Mouse (Mus musculus) hindbrain, embryonic 12.5 days (tissue): ENCODE results near the gene Vill. TPM values are rescaled to one million over a fixed set of nuclear protein-coding genes. Genes with fewer than 3 reads are reported as not detected.

Source experiments
- ATAC-seq: fragments of 200-750 bp; cut with Nextera tagmentation; 2 replicates; pipeline ENCODE4 v1.8.0; 2017; ENCODE audit warnings: moderate TSS enrichment; ENCODE audit not compliant: low FRiP score
- H3K27ac ChIP-seq: fragments of 300-500 bp; sonication (generic); 2 replicates; pipeline ENCODE4 v1.5.1; 2016; ENCODE audit warnings: mild to moderate bottlenecking
- H3K27me3 ChIP-seq: fragments of 300-500 bp; sonication (generic); 2 replicates; pipeline ENCODE4 v1.6.1; 2016; ENCODE audit warnings: mild to moderate bottlenecking
- H3K36me3 ChIP-seq: fragments of 300-500 bp; sonication (generic); 2 replicates; pipeline ENCODE4 v1.6.1; 2016; ENCODE audit warnings: mild to moderate bottlenecking
- H3K4me1 ChIP-seq: fragments of 300-500 bp; sonication (generic); 2 replicates; pipeline ENCODE4 v1.6.1; 2016
- H3K4me2 ChIP-seq: fragments of 300-500 bp; sonication (generic); replicated peaks from 2 replicates; pipeline ENCODE4 v1.6.1; 2016; ENCODE audit warnings: mild to moderate bottlenecking
- H3K4me3 ChIP-seq: fragments of 300-500 bp; sonication (generic); 2 replicates; pipeline ENCODE4 v1.5.1; 2016; ENCODE audit warnings: mild to moderate bottlenecking
- H3K9ac ChIP-seq: fragments of 300-500 bp; sonication (generic); 2 replicates; pipeline ENCODE4 v1.6.1; 2016; ENCODE audit warnings: mild to moderate bottlenecking, moderate library complexity
- H3K9me3 ChIP-seq: fragments of 300-500 bp; sonication (generic); replicated peaks from 2 replicates; pipeline ENCODE4 v1.6.1; 2016; ENCODE audit warnings: mild to moderate bottlenecking
- WGBS: fragments of 180-500 bp; shearing (Covaris S2); methylation state at CpG from one replicate; pipeline ENCODE4 v1.1.7; 2016; 5-methylcytosine and 5-hydroxymethylcytosine counted together
- polyA plus RNA-seq: library from polyadenylated mRNA; unstranded; fragments of >200 nt; fragmentation: Nextera tagmentation; extraction: Ambion mirVana; gene quantifications from 2 replicates; pipeline ENCODE4 v1.2.1, GENCODE M21; 2016

Gene Vill
- polyA plus RNA-seq, 1 experiment from 2014 or later, result 14.9 TPM

- WGBS, result 44% methylated on average over 7 of the region's 7 CpGs
- no peak overlapping the region for H3K4me2 ChIP-seq
- H3K36me3 ChIP-seq, result 0 out of 2 replicates have a peak, but pooled peaks cover 2% of the 10 kb centered on the region
- no peaks in the 10 kb centered on the region for H3K9me3 ChIP-seq
- peaks cover 22% of the 10 kb centered on the region; the same call in 1 of the 2 replicates for H3K27me3 ChIP-seq
- H3K4me3 ChIP-seq, result no peak overlapping the region
- peaks cover 66% of the 10 kb centered on the region for H3K4me1 ChIP-seq
- H3K9ac ChIP-seq, result no peak overlapping the region
- peak overlapping the region; percentile 23; the same call in 1 of the 2 replicates for H3K27ac ChIP-seq
- no peak for ATAC-seq
Measured at GRCm38 (mm10) chr9:119089437-119089836, 36.9 kb downstream of the Vill start.

DNA sequence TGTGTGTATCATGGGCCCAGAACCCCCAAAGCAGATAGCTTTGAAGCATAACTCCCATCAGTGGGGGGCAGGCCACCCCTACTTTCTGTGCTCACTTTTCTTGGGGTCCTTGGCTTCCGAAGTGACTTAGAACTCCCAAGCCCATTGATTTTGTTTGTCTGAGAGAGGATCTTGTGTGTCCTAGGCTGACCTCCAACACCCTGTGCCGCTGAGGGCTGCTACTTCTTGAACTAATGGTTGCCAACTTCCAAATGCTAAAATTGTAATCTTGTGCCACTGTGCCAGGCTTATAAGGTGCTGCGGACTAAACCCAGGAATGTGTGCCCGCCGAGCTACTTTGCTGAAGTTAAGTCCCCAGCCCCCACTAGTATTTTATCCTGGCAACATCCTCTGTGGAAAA, 37.9 kb downstream of the Vill start:
- H3K9ac ChIP-seq, result no peak overlapping the region
- no peaks in the 10 kb centered on the region for H3K9me3 ChIP-seq
- no peak for ATAC-seq
- no peak overlapping the region for H3K4me3 ChIP-seq
- 89% methylated on average over 5 of the region's 5 CpGs for WGBS
- peaks cover 62% of the 10 kb centered on the region for H3K4me1 ChIP-seq
- peaks cover 30% of the 10 kb centered on the region; the same call in 1 of the 2 replicates for H3K27me3 ChIP-seq
- no peak overlapping the region for H3K27ac ChIP-seq
- no peak overlapping the region for H3K4me2 ChIP-seq
- H3K36me3 ChIP-seq, result no peaks in the 10 kb centered on the region

GRCm38 (mm10) chr9:119091581-119092310, 39.2 kb downstream of the Vill start:
- H3K4me2 ChIP-seq, result peak overlapping the region; percentile 81
- no peak for ATAC-seq
- no peak overlapping the region for H3K27ac ChIP-seq
- WGBS, result 65% methylated on average over 12 of the region's 12 CpGs
- H3K9me3 ChIP-seq, result no peaks in the 10 kb centered on the region
- no peaks in the 10 kb centered on the region for H3K36me3 ChIP-seq
- peaks cover 54% of the 10 kb centered on the region for H3K4me1 ChIP-seq
- peaks cover 33% of the 10 kb centered on the region; the same call in 1 of the 2 replicates for H3K27me3 ChIP-seq
- H3K4me3 ChIP-seq, result peak overlapping the region; percentile 55
- H3K9ac ChIP-seq, result peak overlapping the region; percentile 69

DNA sequence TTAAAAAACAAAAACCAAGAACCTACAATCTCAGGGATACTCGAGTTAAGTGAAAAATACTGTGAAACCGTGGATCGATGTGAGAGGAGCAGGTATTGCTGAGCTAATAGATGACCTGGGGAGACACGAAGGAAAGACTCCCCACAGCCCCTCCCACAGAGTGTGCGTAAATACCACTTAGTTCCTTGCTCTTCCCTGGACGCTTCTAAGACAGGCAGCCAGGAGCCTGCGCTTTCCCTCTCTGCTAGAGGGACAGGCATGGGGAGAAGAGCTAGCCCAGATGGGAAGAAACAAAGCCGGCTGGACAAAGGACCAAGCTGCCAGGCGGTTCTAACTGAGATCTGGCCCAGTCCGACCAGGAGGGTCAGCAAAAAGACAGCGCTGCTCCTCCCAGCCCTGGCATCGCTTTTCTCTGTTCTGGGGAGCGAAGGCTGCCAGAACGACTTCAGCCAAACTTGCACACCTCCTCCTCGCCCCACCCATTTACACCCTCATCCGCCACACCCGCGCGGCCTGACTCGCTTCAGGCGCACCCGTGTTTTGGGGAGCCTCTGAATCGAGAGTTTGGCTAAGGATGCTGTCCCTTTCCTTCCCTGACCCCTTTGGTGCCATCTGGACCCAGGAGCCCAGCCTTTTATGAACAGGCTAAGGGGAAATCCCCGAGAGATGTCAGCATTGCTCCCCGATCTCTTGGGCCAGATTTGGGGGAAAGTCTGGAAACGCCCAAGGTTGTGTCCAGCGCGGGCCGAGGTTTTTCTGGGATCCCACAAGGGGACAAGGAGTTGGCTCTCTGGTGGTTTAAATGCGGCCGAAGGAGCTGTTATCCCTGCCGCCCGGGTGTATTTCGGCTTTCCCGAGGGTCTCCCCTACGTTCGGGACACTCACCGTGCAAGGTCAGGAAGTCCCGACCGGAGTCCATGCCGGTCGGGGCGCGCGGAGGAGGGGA, 40.2 kb downstream of the Vill start:
- Histone ChIP-seq H3K4me1 (peaks cover 48% of the 10 kb centered on the region), H3K9ac (peak overlapping the region; percentile 69), H3K4me2 (peak overlapping the region; percentile 81), H3K36me3 (no peaks in the 10 kb centered on the region), H3K27me3 (peaks cover 33% of the 10 kb centered on the region; the same call in 1 of the 2 replicates), H3K27ac (peak overlapping the region; percentile 55; the same call in 1 of the 2 replicates), H3K4me3 (peak overlapping the region; percentile 55), H3K9me3 (no peaks in the 10 kb centered on the region)
- 3% methylated on average over 45 of the region's 45 CpGs for WGBS
- no peak for ATAC-seq

- WGBS, result 9% methylated on average over 45 of the region's 45 CpGs
- peak; percentile 74 for ATAC-seq
- H3K27ac ChIP-seq, result peak within 1 kb of the TSS; percentile 55
Measured at GRCm38 (mm10) chr9:119093419-119094295, 41.1 kb downstream of the Vill start, which contains the start of gene Plcd1. Gene Plcd1 (minus strand): TSS chr9:119093502.

DNA sequence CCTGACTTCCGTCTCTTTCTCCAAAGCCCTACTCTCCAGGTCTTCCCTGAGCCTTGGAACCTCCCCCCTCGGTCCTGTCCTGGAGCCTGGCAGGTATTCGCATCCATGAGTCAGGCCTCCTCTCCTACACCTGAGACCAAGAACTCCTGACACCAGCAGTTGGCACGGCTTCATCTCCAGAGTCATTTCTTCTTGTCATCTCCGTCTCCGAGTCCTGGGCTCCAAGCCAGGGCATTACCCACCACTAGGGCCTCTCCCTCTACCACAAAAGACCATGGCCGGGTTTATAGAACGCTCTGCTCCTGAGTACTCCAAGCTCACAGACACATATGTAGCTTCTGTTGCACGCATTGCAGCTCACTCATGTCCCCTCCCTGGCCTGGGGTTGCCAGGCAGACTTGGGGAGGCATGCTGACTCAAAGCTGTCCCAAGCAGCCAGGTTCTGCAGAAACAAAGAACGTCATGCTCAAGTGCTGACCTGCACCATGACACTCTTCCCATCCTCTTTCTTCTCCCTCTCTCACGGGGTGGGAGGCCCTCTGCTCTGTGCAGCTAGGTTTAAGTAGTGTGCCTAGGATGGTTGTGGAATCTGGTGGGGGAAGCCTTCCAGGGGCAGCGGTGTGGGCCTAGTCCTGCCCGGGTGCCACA, 42.0 kb downstream of the Vill start:
- Histone ChIP-seq H3K4me3 (no peak overlapping the region), H3K36me3 (no peaks in the 10 kb centered on the region), H3K9ac (no peak overlapping the region), H3K4me2 (no peak overlapping the region), H3K27me3 (peaks cover 33% of the 10 kb centered on the region; the same call in 1 of the 2 replicates), H3K27ac (no peak overlapping the region), H3K4me1 (peaks cover 34% of the 10 kb centered on the region), H3K9me3 (no peaks in the 10 kb centered on the region)
- 69% methylated on average over 13 of the region's 13 CpGs for WGBS
- ATAC-seq, result no peak

More at GRCm38 (mm10) chr9:119093419-119094295, 41.1 kb downstream of the Vill start, which contains the start of gene Plcd1:
- Histone ChIP-seq H3K9ac (peak within 1 kb of the TSS; percentile 69), H3K36me3 (no peaks in the 10 kb centered on the region), H3K4me1 (peaks cover 39% of the 10 kb centered on the region), H3K9me3 (no peaks in the 10 kb centered on the region), H3K27me3 (peaks cover 33% of the 10 kb centered on the region; the same call in 1 of the 2 replicates), H3K4me2 (peak within 1 kb of the TSS; percentile 81), H3K4me3 (peak within 1 kb of the TSS; percentile 55)

DNA sequence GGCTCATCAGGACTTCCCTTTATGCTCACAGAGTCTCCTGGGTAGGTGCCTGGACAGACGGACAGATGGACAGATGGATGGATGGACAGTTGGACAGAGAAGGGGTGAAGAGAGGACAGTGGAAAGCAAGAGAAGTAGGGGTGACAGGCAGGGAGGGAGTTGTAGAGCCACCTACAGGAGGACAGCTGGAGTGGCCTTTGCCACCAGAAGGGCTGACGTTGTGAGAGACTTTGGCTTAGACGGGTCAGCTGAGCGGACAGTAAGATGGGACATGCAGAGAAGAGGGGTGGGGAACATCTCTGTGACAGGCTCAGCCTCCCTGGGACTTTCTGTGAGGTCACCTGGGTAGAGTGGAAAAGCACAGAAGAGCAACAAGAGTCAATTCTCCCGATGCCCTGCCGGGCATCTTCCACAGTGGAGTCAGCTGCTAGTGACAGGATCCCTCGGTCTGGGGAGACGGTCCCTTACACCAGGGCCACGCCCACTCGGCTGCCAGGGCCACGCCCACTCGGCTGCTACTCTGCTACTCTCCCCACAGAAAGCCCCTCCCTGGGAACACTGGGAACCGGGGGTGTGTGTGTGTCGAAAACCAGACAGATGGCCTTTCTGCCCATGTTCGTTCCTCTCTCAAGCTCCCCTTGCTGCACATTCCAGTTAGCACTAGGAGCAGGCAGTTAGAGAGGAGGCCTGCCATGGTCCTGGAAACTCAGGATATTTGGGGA, 47.8 kb downstream of the Vill start:
- no peak overlapping the region for H3K9ac ChIP-seq
- no peak for ATAC-seq
- no peaks in the 10 kb centered on the region for H3K9me3 ChIP-seq
- peaks cover 13% of the 10 kb centered on the region for H3K27me3 ChIP-seq
- 17% methylated on average over 15 of the region's 15 CpGs for WGBS
- no peak overlapping the region for H3K27ac ChIP-seq
- H3K4me2 ChIP-seq, result no peak overlapping the region
- H3K36me3 ChIP-seq, result no peaks in the 10 kb centered on the region
- no peak overlapping the region for H3K4me3 ChIP-seq
- H3K4me1 ChIP-seq, result peaks cover 9% of the 10 kb centered on the region

DNA sequence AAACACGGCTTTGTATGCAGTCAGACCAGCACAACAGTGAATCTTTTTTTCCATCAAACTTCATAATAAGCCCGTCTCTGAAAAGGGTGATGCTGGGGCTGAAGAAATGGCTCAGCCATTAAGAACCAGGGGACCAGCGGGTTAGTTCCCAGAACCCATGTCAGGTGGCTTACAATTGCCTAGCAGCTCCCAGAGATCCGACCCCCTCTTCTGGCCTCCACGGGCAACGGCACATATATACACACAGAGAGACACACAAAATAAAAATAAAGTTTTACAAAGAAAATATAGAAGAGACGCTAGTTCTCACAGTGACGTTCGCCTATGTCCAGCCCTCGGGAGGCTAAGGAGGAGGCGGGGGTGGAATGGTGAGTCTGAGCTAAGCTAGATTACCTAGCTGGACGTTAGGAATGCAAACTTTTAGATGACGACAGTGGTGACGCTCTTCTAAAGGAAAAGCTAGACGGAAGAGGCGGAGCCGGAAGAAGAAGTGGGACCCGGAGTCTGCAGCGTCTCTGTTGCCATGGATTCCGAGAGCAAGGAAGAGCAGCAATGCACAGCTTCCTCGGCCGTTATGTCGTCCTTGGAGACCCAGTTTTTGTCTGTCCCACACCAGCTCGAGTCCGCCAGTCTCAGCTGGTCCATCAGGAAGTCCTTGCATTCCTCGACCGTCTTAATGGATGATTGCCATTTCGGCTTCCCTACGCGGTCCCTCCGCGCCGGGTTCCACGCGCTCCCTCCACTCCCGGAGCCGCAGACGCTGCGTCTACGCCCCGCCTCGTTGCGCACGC, 49.6 kb downstream of the Vill start, which contains the start of gene Dlec1:
Dlec1 (plus strand) TSS at position 487 of the 791 bp plus-strand sequence.
- Histone ChIP-seq H3K9ac (peak within 1 kb of the TSS; percentile 28), H3K4me2 (peak within 1 kb of the TSS; percentile 60), H3K9me3 (no peaks in the 10 kb centered on the region), H3K27me3 (peaks cover 9% of the 10 kb centered on the region), H3K27ac (no peak within 1 kb of the TSS), H3K36me3 (no peaks in the 10 kb centered on the region), H3K4me3 (peak within 1 kb of the TSS; percentile 52), H3K4me1 (peaks cover 9% of the 10 kb centered on the region)
- WGBS, result 3% methylated on average over 44 of the region's 44 CpGs
- peak; percentile 77 for ATAC-seq

DNA sequence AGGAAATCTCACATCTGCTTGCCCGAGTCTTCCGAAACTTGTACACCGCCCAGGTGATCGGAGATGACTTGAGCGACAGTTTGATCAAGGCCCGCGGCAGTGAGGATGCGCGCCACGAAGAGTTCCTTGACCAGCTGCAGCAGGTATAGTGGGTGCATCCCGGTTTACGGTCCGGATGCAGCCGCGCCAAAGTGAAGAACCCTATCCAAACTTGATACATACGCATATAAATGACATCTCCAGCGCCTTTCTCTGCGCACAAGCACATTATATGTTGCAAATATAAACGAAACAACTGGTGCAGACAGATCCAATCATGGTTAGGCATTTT, 50.2 kb downstream of the Vill start:
- Histone ChIP-seq H3K4me2 (peak overlapping the region; percentile 60), H3K27me3 (peaks cover 9% of the 10 kb centered on the region), H3K9me3 (no peaks in the 10 kb centered on the region), H3K27ac (no peak overlapping the region), H3K36me3 (no peaks in the 10 kb centered on the region), H3K9ac (peak overlapping the region; percentile 28), H3K4me1 (peaks cover 9% of the 10 kb centered on the region), H3K4me3 (peak overlapping the region; percentile 52)
- WGBS, result 3% methylated on average over 19 of the region's 19 CpGs
- no peak for ATAC-seq

GRCm38 (mm10) chr9:119107566-119107965, 55.0 kb downstream of the Vill start:
- H3K4me2 ChIP-seq, result no peak overlapping the region
- H3K9me3 ChIP-seq, result no peaks in the 10 kb centered on the region
- WGBS, result 88% methylated on average over 4 of the region's 4 CpGs
- no peak overlapping the region for H3K27ac ChIP-seq
- no peak for ATAC-seq
- no peaks in the 10 kb centered on the region for H3K36me3 ChIP-seq
- no peak overlapping the region for H3K4me3 ChIP-seq
- peaks cover 9% of the 10 kb centered on the region for H3K27me3 ChIP-seq
- peaks cover 18% of the 10 kb centered on the region for H3K4me1 ChIP-seq
- H3K9ac ChIP-seq, result no peak overlapping the region
